Mouse (Mus musculus) ES-E14 (cell line): Measurements from ENCODE around the gene Ssr1. TPM values are rescaled to one million over a fixed set of nuclear protein-coding genes. Genes with fewer than 3 reads are reported as not detected.

ENCODE experiments used
- DNase-seq: peaks from one replicate; pipeline ENCODE4 v3.0.0-alpha.2; 2013; ENCODE audit warnings: low read depth, low spot score
- H3K27ac ChIP-seq: 2 replicates; pipeline ENCODE4 v1.5.1; 2012; ENCODE audit warnings: low read depth, mild to moderate bottlenecking, low read length, moderate library complexity, mixed read lengths; ENCODE audit not compliant: poor library complexity, insufficient read depth, severe bottlenecking
- H3K36me3 ChIP-seq: 2 replicates; pipeline ENCODE4 v1.6.1; 2012; ENCODE audit warnings: mild to moderate bottlenecking, low read length, moderate library complexity, mixed read lengths; ENCODE audit not compliant: control insufficient read depth, poor library complexity, insufficient read depth, severe bottlenecking
- H3K4me1 ChIP-seq, 2 experiments: fragments of 150-350 bp in 1 of 2; sonication (generic) in 1 of 2; 2 replicates each; pipeline ENCODE4 v1.6.1; 2012; ENCODE audit warnings: low read length in 2 of 2, mild to moderate bottlenecking in 1 of 2, mixed read lengths in 1 of 2; ENCODE audit not compliant: control insufficient read depth in 2 of 2, insufficient read depth in 2 of 2, poor library complexity in 1 of 2
- H3K4me3 ChIP-seq, 2 experiments: fragments of 150-350 bp in 1 of 2; sonication (generic) in 1 of 2; 2 replicates each; pipeline ENCODE4 v1.5.1; 2012; ENCODE audit warnings: low read length in 2 of 2, low read depth in 1 of 2, mild to moderate bottlenecking in 1 of 2, mixed read lengths in 1 of 2; ENCODE audit not compliant: insufficient read depth in 1 of 2, poor library complexity in 1 of 2, severe bottlenecking in 1 of 2
- H3K9ac ChIP-seq: 2 replicates; pipeline ENCODE4 v1.6.1; 2012; ENCODE audit warnings: low read depth, mild to moderate bottlenecking, low read length, mixed read lengths; ENCODE audit not compliant: poor library complexity, insufficient read depth, severe bottlenecking
- H3K9me3 ChIP-seq: fragments of 150-350 bp; sonication (generic); 2 replicates; pipeline ENCODE4 v1.6.1; 2012; ENCODE audit warnings: low read depth, mild to moderate bottlenecking, low read length; ENCODE audit not compliant: control insufficient read depth, insufficient read depth
- CHD2 ChIP-seq: IDR thresholded peaks from 2 replicates; pipeline ENCODE4 v1.6.1; 2014; ENCODE audit warnings: mild to moderate bottlenecking, low read depth, low read length, inconsistent platforms
- HCFC1 ChIP-seq: IDR thresholded peaks from 2 replicates; pipeline ENCODE4 v1.6.1; 2012; ENCODE audit warnings: low read length, inconsistent platforms, borderline replicate concordance; ENCODE audit not compliant: insufficient read depth
- MAFK ChIP-seq: IDR thresholded peaks from 2 replicates; pipeline ENCODE4 v1.6.1; 2014; ENCODE audit warnings: mild to moderate bottlenecking, low read depth, low read length, inconsistent platforms; ENCODE audit not compliant: insufficient read depth
- ZC3H11A ChIP-seq: IDR thresholded peaks from 2 replicates; pipeline ENCODE4 v1.6.1; 2012; ENCODE audit warnings: low read depth, mild to moderate bottlenecking, inconsistent platforms, low read length, borderline replicate concordance
- ZNF384 ChIP-seq: IDR thresholded peaks from 2 replicates; pipeline ENCODE4 v1.6.1; 2012; ENCODE audit warnings: low read depth, low read length, inconsistent platforms
- in situ Hi-C, 2 experiments: fragments of 600-800 bp; cut with MboI; formaldehyde crosslinking; loops; one replicate each; pipeline ENCODE4 v1.15.1; 2025; ENCODE audit warnings: low sequenced_read_pairs in 2 of 2, inconsistent platforms in 1 of 2; ENCODE audit not compliant: unreplicated experiment in 2 of 2
- total RNA-seq: library from RNA; depleted of rRNA; stranded (reverse); fragments of 300-350 nt; gene quantifications from 2 replicates; pipeline ENCODE4 v1.2.3, GENCODE M21; 2012

The Ssr1 gene
- total RNA-seq, 1 experiment, result 82.0 TPM

DNA sequence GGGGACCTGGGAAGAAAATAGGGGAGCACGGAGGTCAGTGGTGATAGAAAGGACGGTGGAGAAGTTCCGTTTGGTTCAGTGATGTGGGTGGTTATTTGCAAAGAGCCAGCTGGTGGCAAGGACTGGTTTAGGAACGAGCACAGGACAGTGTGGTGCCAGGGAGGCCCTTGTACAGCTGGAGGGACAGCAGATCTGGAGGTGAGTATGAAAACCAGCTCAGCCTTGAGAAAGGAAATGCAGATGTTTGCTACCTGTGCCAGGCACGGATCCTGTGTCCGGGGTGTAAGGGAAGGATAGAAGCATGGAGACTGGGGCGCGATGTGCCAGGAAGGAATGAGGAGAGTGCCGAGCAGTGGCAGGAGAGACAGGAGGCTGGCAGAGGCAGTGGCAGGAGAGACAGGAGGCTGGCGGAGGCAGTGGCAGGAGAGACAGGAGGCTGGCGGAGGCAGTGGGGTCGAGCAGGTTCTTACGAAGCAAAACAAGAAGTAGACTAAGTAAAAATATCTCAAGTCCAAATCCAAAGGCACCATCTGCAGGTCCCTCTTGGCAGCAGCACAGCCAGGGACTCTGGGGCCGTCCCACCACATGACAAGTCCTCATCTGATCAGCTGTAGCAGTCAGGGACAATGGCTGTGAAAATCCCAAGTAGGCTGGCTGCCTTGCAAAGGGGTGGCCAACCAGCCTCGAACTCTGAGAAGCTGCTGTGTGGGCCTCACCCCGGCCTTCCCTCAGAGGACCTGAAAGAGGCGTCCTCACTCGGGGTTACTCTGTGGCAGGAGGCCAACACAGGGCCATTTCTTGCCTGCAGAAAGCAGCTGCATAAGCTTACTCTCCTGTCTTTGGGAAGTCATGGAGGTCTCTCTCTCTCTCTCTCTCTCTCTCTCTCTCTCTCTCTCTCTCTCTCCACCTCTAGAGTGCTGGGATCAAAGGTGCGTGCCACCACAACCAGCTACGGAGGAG, 29.6 kb downstream of the Ssr1 start:
- H3K4me1 ChIP-seq, result peaks cover 2 to 19% of the 10 kb centered on the region in 2 experiments; a peak in 3 of 4 replicates
- H3K9ac ChIP-seq, result no peak overlapping the region
- no peak for DNase-seq
- no peaks in the 10 kb centered on the region for H3K36me3 ChIP-seq
- no peaks in the 10 kb centered on the region for H3K9me3 ChIP-seq
- no peak for TF ChIP-seq ZNF384
- TF ChIP-seq ZC3H11A, result no peak
- no peak for TF ChIP-seq MAFK
- TF ChIP-seq CHD2, result no peak
- TF ChIP-seq HCFC1, result no peak
- H3K4me3 ChIP-seq, result peak overlapping the region; percentile 5 to 74; a peak in 3 of 4 replicates
- in situ Hi-C loops, result no loop called here
- H3K27ac ChIP-seq, result no peak overlapping the region

DNA sequence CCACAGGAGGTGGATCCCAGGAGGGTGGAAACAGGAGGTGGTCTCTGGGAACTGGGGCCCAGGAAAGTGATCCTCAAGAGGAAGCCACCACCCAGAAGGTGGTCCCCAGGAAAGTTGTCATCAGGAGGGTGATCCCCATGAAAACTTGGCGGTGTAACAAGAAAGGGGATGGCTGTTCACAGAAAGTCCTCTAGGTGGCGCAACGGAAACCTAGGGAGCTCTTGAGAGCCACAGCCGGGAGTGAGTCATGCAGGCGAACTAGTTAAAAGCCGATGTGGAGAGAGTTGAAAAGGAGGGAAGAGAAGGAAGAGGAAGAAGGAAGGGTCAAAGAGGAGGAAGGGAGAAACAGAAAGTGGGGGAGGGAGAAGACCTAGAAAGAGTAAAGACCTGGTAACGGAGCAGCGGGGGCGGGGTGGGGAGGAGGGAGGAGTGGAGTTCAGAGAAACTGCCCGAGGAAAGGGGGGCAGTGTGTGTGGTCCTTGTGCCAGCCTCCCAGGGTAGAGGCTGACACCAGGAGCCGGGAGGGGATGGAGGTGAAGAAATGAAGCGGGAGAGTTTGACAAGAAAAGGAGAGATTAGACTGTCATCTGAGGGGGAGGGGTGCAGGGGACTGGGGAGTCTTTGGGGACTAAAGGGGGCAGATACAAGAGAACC, 30.5 kb downstream of the Ssr1 start:
- Histone ChIP-seq H3K9ac (peak overlapping the region; percentile 32; the same call in 1 of the 2 replicates), H3K9me3 (no peaks in the 10 kb centered on the region), H3K4me3 (peak overlapping the region; percentile 55 to 74), H3K36me3 (no peaks in the 10 kb centered on the region), H3K27ac (no peak overlapping the region), H3K4me1 (peaks cover 2 to 19% of the 10 kb centered on the region in 2 experiments; a peak in 3 of 4 replicates)
- peak; percentile 89 for DNase-seq
- in situ Hi-C loops, result no loop called here
- no peak for TF ChIP-seq HCFC1
- TF ChIP-seq CHD2, result no peak
- TF ChIP-seq ZC3H11A, result peak; percentile 34; the same call in 1 of the 2 replicates
- no peak for TF ChIP-seq MAFK

DNA sequence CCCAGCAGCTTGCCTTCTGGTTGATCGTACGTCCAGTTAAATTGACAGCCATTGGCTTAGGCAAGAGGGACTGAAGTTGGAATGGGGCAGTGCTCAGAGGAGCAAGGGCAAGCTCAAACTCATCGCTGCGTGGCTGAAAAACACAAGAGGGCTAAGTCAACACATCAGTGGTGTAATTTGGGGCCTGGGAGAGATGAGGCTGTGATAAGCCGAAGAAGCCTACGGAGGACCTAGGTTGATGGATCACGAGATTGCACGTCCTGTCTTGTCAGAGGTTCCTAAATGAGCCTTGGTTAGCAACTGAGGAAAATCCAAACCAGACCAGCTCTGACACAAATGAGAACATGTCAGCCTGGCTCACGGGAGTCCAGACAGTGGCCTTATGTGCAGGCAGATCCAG, 31.5 kb downstream of the Ssr1 start:
- DNase-seq, result no peak
- peaks cover 2 to 17% of the 10 kb centered on the region in 2 experiments; a peak in 3 of 4 replicates for H3K4me1 ChIP-seq
- H3K4me3 ChIP-seq, result no peak overlapping the region
- in situ Hi-C loops, result no loop called here
- no peaks in the 10 kb centered on the region for H3K9me3 ChIP-seq
- no peak overlapping the region for H3K9ac ChIP-seq
- no peak for TF ChIP-seq HCFC1
- no peak for TF ChIP-seq CHD2
- TF ChIP-seq MAFK, result no peak
- TF ChIP-seq ZNF384, result no peak
- TF ChIP-seq ZC3H11A, result no peak
- H3K36me3 ChIP-seq, result no peaks in the 10 kb centered on the region
- H3K27ac ChIP-seq, result no peak overlapping the region

DNA sequence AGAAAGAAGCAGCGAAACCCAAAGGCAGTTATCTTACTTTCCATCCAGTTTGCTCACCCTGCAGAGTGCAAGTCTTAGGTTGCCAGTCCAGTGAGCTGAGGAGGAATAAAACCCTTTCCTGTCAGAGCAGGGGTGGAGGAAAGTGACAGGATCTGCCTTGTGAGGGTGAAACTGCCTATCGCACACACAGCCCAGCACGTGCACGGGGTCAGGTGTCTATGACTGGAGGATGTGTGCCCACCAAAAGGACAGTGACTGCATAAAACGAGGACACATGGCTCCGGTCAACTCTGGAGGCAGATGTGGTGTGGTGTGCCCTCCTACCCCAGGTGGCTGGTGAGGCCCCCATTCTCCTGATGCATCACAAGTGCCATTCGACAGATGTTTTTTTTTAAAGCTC, 34.1 kb downstream of the Ssr1 start:
- DNase-seq, result no peak
- no peak for TF ChIP-seq ZNF384
- TF ChIP-seq ZC3H11A, result no peak
- TF ChIP-seq HCFC1, result no peak
- no peak for TF ChIP-seq MAFK
- no peak for TF ChIP-seq CHD2
- H3K4me1 ChIP-seq, result peaks cover 0 to 7% of the 10 kb centered on the region in 2 experiments; a peak in 1 of 4 replicates
- H3K9ac ChIP-seq, result no peak overlapping the region
- no peak overlapping the region for H3K4me3 ChIP-seq
- H3K36me3 ChIP-seq, result no peaks in the 10 kb centered on the region
- H3K9me3 ChIP-seq, result no peaks in the 10 kb centered on the region
- in situ Hi-C loops, result no loop called here
- H3K27ac ChIP-seq, result no peak overlapping the region
